Mouse (Mus musculus): ENCODE results near the gene Cant1. TPM values are rescaled to one million over a fixed set of nuclear protein-coding genes. Genes with fewer than 3 reads are reported as not detected.

Gene Cant1
- polyA plus RNA-seq, 1 experiment from 2014 or later, result 8.3 TPM

DNA sequence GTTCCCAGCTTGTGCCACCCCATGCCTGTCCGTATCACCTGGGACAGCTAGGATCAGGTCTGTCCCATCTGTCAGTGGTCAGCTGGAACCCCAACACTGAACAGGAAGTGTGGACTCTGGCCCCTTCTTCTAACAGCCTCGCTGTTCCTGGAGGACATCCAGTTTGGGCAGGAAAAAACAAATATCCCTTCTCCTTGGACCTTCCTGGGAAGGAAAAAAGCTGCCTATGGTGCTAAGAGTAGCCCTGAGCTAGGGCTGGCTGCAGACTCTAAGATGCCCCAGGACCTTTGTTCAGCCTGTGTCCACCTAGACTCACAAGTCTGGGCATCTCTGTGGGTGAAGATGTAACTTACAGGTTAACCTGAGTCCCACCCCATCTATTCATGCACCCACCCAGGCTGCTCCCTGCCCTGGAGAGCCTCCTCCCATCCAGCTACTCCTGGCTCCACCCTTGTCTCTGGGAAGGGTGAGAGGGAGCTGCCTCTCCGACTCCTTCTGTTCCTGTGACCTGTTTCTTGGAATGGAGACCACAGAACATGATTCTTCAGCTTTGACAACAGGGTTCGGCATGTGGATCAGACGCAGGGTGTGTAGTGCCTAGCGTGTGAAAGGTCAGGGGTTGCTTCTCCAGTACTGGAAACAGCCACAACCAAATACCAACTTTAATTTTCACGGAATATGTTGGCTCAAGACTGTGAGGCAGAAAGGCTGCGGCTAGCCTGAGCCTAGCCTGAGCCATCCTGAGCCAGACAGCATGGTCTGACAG lies 10.2 kb upstream of the Cant1 start:
- H3K27me3 ChIP-seq, result peaks cover 29% of the 10 kb centered on the region
- no peak overlapping the region; the same call in 1 of the 2 replicates for H3K27ac ChIP-seq
- WGBS (ENCODE audit: insufficient replicate concordance), result 57% methylated on average over 8 of the region's 8 CpGs
- DNase-seq (no peak), ATAC-seq (ENCODE audit: low read depth) (no peak)
- H3K4me1 ChIP-seq (replicated peaks), result peaks cover 14% of the 10 kb centered on the region
- H3K36me3 ChIP-seq, result no peaks in the 10 kb centered on the region
- no peak overlapping the region for H3K9ac ChIP-seq
- H3K4me3 ChIP-seq (replicated peaks), result peak overlapping the region; percentile 16
- H3K9me3 ChIP-seq (replicated peaks), result no peaks in the 10 kb centered on the region
- H3K4me2 ChIP-seq, result peak overlapping the region; percentile 36

DNA sequence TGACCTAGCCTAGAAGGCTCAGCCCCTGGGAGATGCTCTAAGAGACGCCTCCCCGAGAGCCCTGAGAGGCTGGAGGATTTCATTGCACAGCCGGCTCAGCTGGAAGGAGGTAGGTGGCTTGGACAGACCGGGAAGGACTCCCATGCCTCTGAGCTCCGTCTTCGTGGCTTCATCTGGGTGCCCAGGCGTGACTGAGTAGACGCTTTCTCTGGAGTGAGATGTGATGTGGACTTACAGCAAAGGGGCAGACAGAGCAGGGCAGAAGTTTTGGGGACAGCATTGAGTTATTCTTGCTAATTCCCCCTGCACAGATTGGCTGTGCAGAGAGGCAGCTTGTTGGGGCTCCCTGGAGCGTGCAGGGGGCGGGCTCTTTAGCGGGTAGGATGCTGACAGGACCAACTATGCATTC lies 9.6 kb upstream of the Cant1 start:
- no peaks in the 10 kb centered on the region for H3K36me3 ChIP-seq
- peaks cover 15% of the 10 kb centered on the region for H3K4me1 ChIP-seq (replicated peaks)
- H3K9ac ChIP-seq, result peak overlapping the region; percentile 22; the same call in 1 of the 2 replicates
- H3K27me3 ChIP-seq, result peaks cover 35% of the 10 kb centered on the region
- WGBS (ENCODE audit: insufficient replicate concordance), result 11% methylated on average over 11 of the region's 11 CpGs
- H3K9me3 ChIP-seq (replicated peaks), result no peaks in the 10 kb centered on the region
- peak overlapping the region; percentile 16 for H3K4me3 ChIP-seq (replicated peaks)
- peak overlapping the region; percentile 36 for H3K4me2 ChIP-seq
- ATAC-seq (ENCODE audit: low read depth) (no peak), DNase-seq (no peak)
- H3K27ac ChIP-seq, result no peak overlapping the region

DNA sequence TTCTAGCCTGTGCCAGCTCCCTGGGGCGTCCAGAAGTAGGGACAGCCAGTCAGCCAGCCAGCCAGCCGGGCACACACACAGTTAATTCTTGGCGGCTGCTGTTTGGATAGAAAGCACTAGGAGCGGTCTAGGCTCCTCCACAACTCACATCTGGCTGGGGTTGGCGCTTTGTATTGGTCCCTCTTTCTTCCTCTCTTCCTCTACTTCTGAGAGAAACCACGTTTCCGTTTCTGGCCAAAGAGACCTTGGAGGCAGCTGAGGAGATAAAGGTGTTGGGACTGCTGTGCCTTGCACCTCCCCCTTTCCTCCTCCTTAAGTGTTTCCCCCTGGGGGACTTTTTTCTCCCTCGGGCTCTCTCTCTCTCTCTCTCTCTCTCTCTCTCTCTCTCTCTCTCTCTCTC lies 9.1 kb upstream of the Cant1 start, which contains the start of gene C1qtnf1:
TSS of gene C1qtnf1 (plus strand) at position 218 of the 400 bp plus-strand sequence.
- peak within 1 kb of the TSS; percentile 16 for H3K4me3 ChIP-seq (replicated peaks)
- no peaks in the 10 kb centered on the region for H3K9me3 ChIP-seq (replicated peaks)
- no peak for DNase-seq
- H3K4me1 ChIP-seq (replicated peaks), result peaks cover 16% of the 10 kb centered on the region
- H3K9ac ChIP-seq, result peak within 1 kb of the TSS; percentile 22; the same call in 1 of the 2 replicates
- under 1% methylated on average over 8 of the region's 8 CpGs for WGBS (ENCODE audit: insufficient replicate concordance)
- no peaks in the 10 kb centered on the region for H3K36me3 ChIP-seq
- H3K27me3 ChIP-seq, result peaks cover 35% of the 10 kb centered on the region
- ATAC-seq (ENCODE audit: low read depth), result no peak
- peak within 1 kb of the TSS; percentile 36 for H3K4me2 ChIP-seq
- no peak within 1 kb of the TSS; the same call in 1 of the 2 replicates for H3K27ac ChIP-seq

DNA sequence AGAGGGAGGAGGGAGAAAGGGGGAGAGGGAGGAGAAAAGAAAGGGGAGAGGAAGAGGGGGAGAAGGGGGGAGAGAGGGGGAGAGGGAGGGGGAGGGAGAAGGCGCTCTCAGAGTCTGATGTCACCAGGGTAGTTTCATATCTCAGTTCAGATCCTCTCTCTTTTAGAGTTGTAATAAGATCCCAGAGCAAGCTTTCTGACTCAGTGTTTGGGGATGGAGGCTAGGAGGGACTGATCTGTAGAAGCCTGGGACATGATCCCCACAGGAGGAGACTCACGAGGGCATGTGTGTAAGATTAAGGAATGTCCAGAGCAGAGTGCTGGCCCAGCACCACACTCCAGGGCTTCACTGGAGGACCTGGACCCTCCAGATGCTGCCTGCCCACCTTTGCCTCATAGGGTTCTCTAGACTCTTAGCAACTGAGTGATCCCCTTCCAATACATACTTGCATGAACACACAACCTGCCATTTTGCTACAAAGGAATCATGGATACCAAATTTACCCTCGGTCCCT lies 8.4 kb upstream of the Cant1 start:
- no peaks in the 10 kb centered on the region for H3K36me3 ChIP-seq
- DNase-seq, result no peak
- H3K4me2 ChIP-seq, result no peak overlapping the region
- H3K9me3 ChIP-seq (replicated peaks), result no peaks in the 10 kb centered on the region
- no peak for ATAC-seq (ENCODE audit: low read depth)
- no peak overlapping the region for H3K4me3 ChIP-seq (replicated peaks)
- 25% methylated on average over 3 of the region's 3 CpGs for WGBS (ENCODE audit: insufficient replicate concordance)
- H3K27me3 ChIP-seq, result peaks cover 35% of the 10 kb centered on the region
- H3K27ac ChIP-seq, result no peak overlapping the region
- H3K9ac ChIP-seq, result no peak overlapping the region
- H3K4me1 ChIP-seq (replicated peaks), result peaks cover 16% of the 10 kb centered on the region

GRCm38 (mm10) chr11:118426765-118427164 lies 7.9 kb upstream of the Cant1 start:
- Histone ChIP-seq H3K9me3 (replicated peaks) (no peaks in the 10 kb centered on the region), H3K4me2 (no peak overlapping the region), H3K4me1 (replicated peaks) (peaks cover 16% of the 10 kb centered on the region), H3K27ac (no peak overlapping the region), H3K27me3 (peaks cover 35% of the 10 kb centered on the region), H3K36me3 (no peaks in the 10 kb centered on the region), H3K9ac (no peak overlapping the region), H3K4me3 (replicated peaks) (no peak overlapping the region)
- 54% methylated on average over 5 of the region's 5 CpGs for WGBS (ENCODE audit: insufficient replicate concordance)
- ATAC-seq (ENCODE audit: low read depth), result no peak
- DNase-seq, result no peak

DNA sequence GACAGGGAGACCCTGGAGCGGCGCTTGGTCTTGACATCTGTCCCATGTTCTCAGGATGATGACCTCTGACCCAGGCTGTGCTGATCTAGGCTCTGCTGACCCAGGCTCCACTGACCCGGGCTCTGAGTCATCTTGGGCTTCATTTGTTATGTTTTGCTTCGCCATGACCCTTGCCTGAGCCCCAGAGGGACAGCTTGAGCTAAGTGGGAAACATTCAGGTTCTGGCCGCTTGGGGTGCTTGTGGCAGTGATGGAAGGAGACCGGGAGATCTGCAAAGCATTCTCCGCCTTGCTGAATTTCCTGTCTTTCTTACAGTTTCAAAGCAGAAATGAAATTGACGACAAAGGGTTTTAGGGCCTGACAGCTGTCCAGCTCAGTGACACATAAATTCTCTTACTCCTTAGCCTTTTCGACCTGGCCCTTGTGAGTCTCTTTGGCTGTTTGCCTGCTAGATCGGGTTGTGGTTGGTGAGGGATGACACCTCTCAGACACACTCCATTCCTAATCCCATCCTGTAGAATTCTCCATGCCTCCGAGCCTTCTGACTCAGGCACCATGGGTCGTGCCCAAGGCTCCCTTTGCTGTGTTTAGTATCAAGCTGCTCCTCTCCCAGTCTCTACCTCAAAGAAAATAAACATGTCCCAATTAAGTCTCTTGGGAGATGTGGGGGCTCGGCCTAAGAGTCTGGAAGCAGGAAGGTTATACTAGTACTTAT lies 5.9 kb upstream of the Cant1 start:
- H3K4me3 ChIP-seq (replicated peaks), result no peak overlapping the region
- H3K4me1 ChIP-seq (replicated peaks), result peaks cover 19% of the 10 kb centered on the region
- no peak overlapping the region for H3K4me2 ChIP-seq
- H3K27ac ChIP-seq, result no peak overlapping the region
- no peaks in the 10 kb centered on the region for H3K9me3 ChIP-seq (replicated peaks)
- ATAC-seq (ENCODE audit: low read depth) (no peak), DNase-seq (no peak)
- H3K9ac ChIP-seq, result no peak overlapping the region
- H3K27me3 ChIP-seq, result peaks cover 35% of the 10 kb centered on the region
- no peaks in the 10 kb centered on the region for H3K36me3 ChIP-seq
- WGBS (ENCODE audit: insufficient replicate concordance), result 51% methylated on average over 13 of the region's 13 CpGs

GRCm38 (mm10) chr11:118423266-118423971 lies 4.5 kb upstream of the Cant1 start:
- DNase-seq (peak; percentile 37), ATAC-seq (ENCODE audit: low read depth) (no peak)
- WGBS (ENCODE audit: insufficient replicate concordance), result 8% methylated on average over 18 of the region's 18 CpGs
- Histone ChIP-seq H3K36me3 (no peaks in the 10 kb centered on the region), H3K4me2 (peak overlapping the region; percentile 35), H3K4me3 (replicated peaks) (no peak overlapping the region), H3K9ac (no peak overlapping the region), H3K4me1 (replicated peaks) (peaks cover 26% of the 10 kb centered on the region), H3K27me3 (peaks cover 24% of the 10 kb centered on the region), H3K9me3 (replicated peaks) (no peaks in the 10 kb centered on the region), H3K27ac (no peak overlapping the region)

- Histone ChIP-seq H3K4me2 (no peak overlapping the region), H3K9me3 (replicated peaks) (no peaks in the 10 kb centered on the region), H3K36me3 (peaks cover 15% of the 10 kb centered on the region), H3K9ac (no peak overlapping the region), H3K4me1 (replicated peaks) (peaks cover 41% of the 10 kb centered on the region), H3K27ac (no peak overlapping the region), H3K4me3 (replicated peaks) (no peak overlapping the region), H3K27me3 (0 out of 2 replicates have a peak, but pooled peaks cover 9% of the 10 kb centered on the region)
- ATAC-seq (ENCODE audit: low read depth), result no peak
- WGBS (ENCODE audit: insufficient replicate concordance), result 73% methylated on average over 7 of the region's 7 CpGs
- DNase-seq, result no peak
Measured at GRCm38 (mm10) chr11:118420261-118420660, 1.4 kb upstream of the Cant1 start.

GRCm38 (mm10) chr11:118418442-118418833 lies 448 bp downstream of the Cant1 start:
- Histone ChIP-seq H3K4me1 (replicated peaks) (peaks cover 35% of the 10 kb centered on the region), H3K4me2 (peak overlapping the region; percentile 77), H3K9ac (peak overlapping the region; percentile 91), H3K9me3 (replicated peaks) (no peaks in the 10 kb centered on the region), H3K36me3 (peaks cover 24% of the 10 kb centered on the region), H3K27me3 (no peaks in the 10 kb centered on the region), H3K4me3 (replicated peaks) (peak overlapping the region; percentile 78), H3K27ac (peak overlapping the region; percentile 77)
- ATAC-seq (ENCODE audit: low read depth) (peak; percentile 15; the same call in 1 of the 2 replicates), DNase-seq (no peak)
- 3% methylated on average over 12 of the region's 12 CpGs for WGBS (ENCODE audit: insufficient replicate concordance)

DNA sequence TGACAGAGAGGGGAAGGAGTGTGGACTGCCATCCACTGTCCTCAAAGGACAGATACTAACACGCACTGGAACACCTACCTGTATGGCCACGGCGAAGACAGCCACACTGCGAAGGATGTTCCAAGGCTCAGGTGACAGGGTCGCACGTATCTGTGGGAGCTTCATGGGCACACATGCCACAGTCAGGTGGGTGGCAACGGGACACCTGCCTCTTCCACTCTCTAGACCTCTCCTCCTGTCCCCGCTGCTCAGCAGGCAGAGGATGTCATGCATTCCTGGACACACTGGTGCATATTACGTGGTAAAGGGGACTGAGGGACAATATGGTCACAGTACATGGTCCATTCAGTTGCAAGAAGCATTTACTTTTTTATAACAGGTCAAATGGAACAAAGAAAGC lies 1.4 kb downstream of the Cant1 start:
- DNase-seq, result no peak
- Histone ChIP-seq H3K27ac (no peak overlapping the region), H3K4me3 (replicated peaks) (peak overlapping the region; percentile 78), H3K4me1 (replicated peaks) (peaks cover 35% of the 10 kb centered on the region), H3K9ac (peak overlapping the region; percentile 91), H3K27me3 (no peaks in the 10 kb centered on the region), H3K36me3 (peaks cover 25% of the 10 kb centered on the region), H3K4me2 (peak overlapping the region; percentile 77), H3K9me3 (replicated peaks) (no peaks in the 10 kb centered on the region)
- ATAC-seq (ENCODE audit: low read depth), result no peak
- 87% methylated on average over 9 of the region's 9 CpGs for WGBS (ENCODE audit: insufficient replicate concordance)

- Histone ChIP-seq H3K9me3 (replicated peaks) (no peaks in the 10 kb centered on the region), H3K4me2 (no peak overlapping the region), H3K27ac (no peak overlapping the region), H3K4me3 (replicated peaks) (no peak overlapping the region), H3K36me3 (peaks cover 38% of the 10 kb centered on the region), H3K27me3 (no peaks in the 10 kb centered on the region), H3K4me1 (replicated peaks) (peaks cover 35% of the 10 kb centered on the region), H3K9ac (no peak overlapping the region)
- DNase-seq, result no peak
- no peak for ATAC-seq (ENCODE audit: low read depth)
- 78% methylated on average over 7 of the region's 7 CpGs for WGBS (ENCODE audit: insufficient replicate concordance)
Measured at GRCm38 (mm10) chr11:118416046-118416445, 2.8 kb downstream of the Cant1 start.
